Mouse (Mus musculus): ENCODE measurements around the gene Clcn6. TPM values are rescaled to one million over a fixed set of nuclear protein-coding genes. Genes with fewer than 3 reads are reported as not detected.

Gene Clcn6
- polyA plus RNA-seq, 1 experiment from 2014 or later = 4.9 TPM

DNA sequence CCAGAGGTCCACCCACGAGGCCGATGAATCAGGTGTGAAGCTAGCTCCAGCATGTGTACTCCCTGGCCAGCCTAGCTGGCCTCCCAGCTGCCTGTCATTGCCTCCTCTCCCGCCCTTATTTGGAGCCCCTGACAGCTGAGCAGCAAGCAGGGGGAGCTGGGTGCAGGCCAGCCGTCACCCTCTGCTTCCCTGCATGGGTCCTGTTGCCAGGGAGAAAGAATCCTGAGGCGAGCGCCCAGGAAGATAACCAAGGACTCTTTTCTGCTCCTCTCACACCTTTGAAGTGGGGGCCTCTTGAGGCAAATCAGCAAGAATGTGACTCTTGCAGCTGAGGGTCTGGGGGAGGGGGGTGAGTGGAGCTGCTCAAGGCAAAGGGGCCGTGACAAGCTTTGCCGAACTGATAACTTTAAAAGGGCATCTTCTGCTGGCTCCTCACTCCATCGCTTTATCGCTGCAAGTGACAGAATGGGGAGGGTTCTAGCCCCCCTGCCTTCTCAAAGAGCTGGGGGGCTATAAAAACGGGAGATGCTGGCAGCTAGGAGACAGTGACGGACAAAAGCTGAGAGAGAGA, 38.3 kb downstream of the Clcn6 start, which contains the start of gene Nppa:
Gene Nppa, plus strand, starts transcription at position 521 of the 571 bp plus-strand sequence.
- whole genome bisulfite sequencing = 35% methylated on average over 12 of the region's 12 CpGs
- Histone ChIP-seq H3K4me2 (replicated peaks) (no peak within 1 kb of the TSS), H3K27me3 (replicated peaks) (no peaks in the 10 kb centered on the region), H3K4me1 (replicated peaks) (no peaks in the 10 kb centered on the region), H3K4me3 (replicated peaks) (no peak within 1 kb of the TSS), H3K9ac (no peak within 1 kb of the TSS), H3K27ac (no peak within 1 kb of the TSS), H3K9me3 (no peaks in the 10 kb centered on the region), H3K36me3 (0 out of 2 replicates have a peak, but pooled peaks cover 5% of the 10 kb centered on the region)
- ATAC-seq = no peak

DNA sequence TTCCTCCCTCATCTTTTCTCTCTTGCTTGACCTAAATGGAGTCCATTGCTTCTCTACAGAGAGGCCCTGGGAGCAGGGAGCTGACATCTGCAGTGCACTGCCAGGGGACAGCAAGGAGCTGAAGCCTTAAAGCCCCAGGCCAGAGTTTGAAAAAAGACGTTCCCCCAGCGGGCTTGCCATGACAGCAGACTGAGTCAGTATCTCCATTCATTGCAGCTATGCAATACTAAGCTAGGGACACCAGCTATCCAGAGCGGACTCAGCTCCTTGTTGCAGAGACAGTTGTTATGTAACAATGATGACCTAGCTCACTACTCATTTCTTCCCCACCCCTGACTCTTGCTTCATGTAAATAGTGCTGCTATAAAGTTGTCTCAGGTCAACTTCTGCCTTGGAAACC, 43.3 kb downstream of the Clcn6 start:
- Histone ChIP-seq H3K9ac (no peak overlapping the region), H3K27me3 (replicated peaks) (no peaks in the 10 kb centered on the region), H3K4me3 (replicated peaks) (no peak overlapping the region), H3K36me3 (no peaks in the 10 kb centered on the region), H3K9me3 (no peaks in the 10 kb centered on the region), H3K4me1 (replicated peaks) (no peaks in the 10 kb centered on the region), H3K4me2 (replicated peaks) (no peak overlapping the region), H3K27ac (no peak overlapping the region)
- ATAC-seq = no peak
- 86% methylated on average over 3 of the region's 3 CpGs for WGBS

DNA sequence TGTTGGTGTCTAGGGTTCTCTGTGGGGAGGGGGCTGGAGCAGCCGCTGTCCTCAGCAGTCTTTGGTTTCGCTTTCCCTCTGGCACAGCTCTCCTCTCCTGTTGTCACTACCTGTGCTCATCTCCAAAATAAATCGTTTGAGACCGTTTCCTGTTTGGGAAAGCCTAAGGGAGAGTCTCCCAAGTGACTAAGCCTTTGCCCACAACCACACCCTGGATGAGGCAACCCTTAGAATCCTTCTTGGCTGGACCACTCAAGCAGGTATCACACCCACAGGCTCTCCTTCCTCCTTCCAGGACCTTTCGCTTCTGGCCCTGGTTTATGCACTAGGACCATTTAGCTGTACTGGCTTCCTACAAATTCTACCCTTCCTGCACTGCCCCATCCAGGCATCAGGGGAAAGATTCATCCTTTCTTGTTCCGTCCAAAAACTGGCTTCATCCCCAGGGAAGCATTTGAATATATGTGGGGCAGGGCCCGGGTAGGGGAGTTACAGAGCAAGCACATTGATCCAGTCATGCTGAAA, 45.0 kb downstream of the Clcn6 start:
- no peak overlapping the region for H3K27ac ChIP-seq
- 57% methylated on average over 7 of the region's 7 CpGs for WGBS
- no peak for ATAC-seq
- no peak overlapping the region for H3K4me2 ChIP-seq (replicated peaks)
- no peaks in the 10 kb centered on the region for H3K36me3 ChIP-seq
- H3K4me3 ChIP-seq (replicated peaks) = no peak overlapping the region
- H3K27me3 ChIP-seq (replicated peaks) = no peaks in the 10 kb centered on the region
- H3K9me3 ChIP-seq = no peaks in the 10 kb centered on the region
- no peak overlapping the region for H3K9ac ChIP-seq
- no peaks in the 10 kb centered on the region for H3K4me1 ChIP-seq (replicated peaks)

- H3K27ac ChIP-seq = no peak within 1 kb of the TSS
- H3K4me3 ChIP-seq (replicated peaks) = no peak within 1 kb of the TSS
- 26% methylated on average over 20 of the region's 20 CpGs for WGBS
- H3K4me2 ChIP-seq (replicated peaks) = peak within 1 kb of the TSS; percentile 39; the same call in 1 of the 2 replicates
- H3K36me3 ChIP-seq = no peaks in the 10 kb centered on the region
- H3K27me3 ChIP-seq (replicated peaks) = no peaks in the 10 kb centered on the region; the same call in 1 of the 2 replicates
- peak; percentile 75 for ATAC-seq
- no peak within 1 kb of the TSS for H3K9ac ChIP-seq
- no peaks in the 10 kb centered on the region for H3K9me3 ChIP-seq
- H3K4me1 ChIP-seq (replicated peaks) = no peaks in the 10 kb centered on the region
These were observed 53.2 kb downstream of the Clcn6 start, which contains the start of gene Nppb for GRCm38 (mm10) chr4:147985205-147986132. Gene Nppb (plus strand): TSS chr4:147985788.

- no peaks in the 10 kb centered on the region for H3K9me3 ChIP-seq
- ATAC-seq = no peak
- 79% methylated on average over 7 of the region's 7 CpGs for whole genome bisulfite sequencing
These were observed 59.2 kb downstream of the Clcn6 start for GRCm38 (mm10) chr4:147979441-147979860.

DNA sequence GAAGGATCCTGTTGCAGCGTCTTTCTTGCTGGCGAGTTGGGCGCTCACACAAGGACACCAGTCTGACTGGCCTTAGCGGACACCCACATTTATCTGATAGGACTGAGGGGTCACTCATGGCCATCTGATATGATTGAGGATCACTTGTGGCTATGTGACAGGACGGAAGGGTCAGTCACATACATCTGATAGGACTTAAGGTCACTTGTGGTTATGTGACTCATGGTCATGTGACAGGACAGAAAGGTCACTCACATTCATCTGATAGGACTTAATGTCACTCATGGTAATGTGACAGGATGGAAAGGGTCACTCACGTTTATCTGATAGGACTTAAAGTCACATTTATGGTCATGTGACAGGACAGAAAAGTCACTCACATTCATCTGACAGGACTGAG, 60.2 kb downstream of the Clcn6 start:
- Histone ChIP-seq H3K9me3 (no peaks in the 10 kb centered on the region), H3K27ac (no peak overlapping the region), H3K27me3 (replicated peaks) (no peaks in the 10 kb centered on the region), H3K36me3 (no peaks in the 10 kb centered on the region), H3K9ac (no peak overlapping the region), H3K4me1 (replicated peaks) (no peaks in the 10 kb centered on the region), H3K4me3 (replicated peaks) (no peak overlapping the region), H3K4me2 (replicated peaks) (no peak overlapping the region)
- WGBS = 88% methylated on average over 6 of the region's 6 CpGs
- no peak for ATAC-seq

More at GRCm38 (mm10) chr4:147979441-147979860, 59.2 kb downstream of the Clcn6 start:
- no peak overlapping the region for H3K27ac ChIP-seq
- H3K4me3 ChIP-seq (replicated peaks) = no peak overlapping the region
- H3K27me3 ChIP-seq (replicated peaks) = no peaks in the 10 kb centered on the region
- H3K36me3 ChIP-seq = no peaks in the 10 kb centered on the region
- no peaks in the 10 kb centered on the region for H3K4me1 ChIP-seq (replicated peaks)
- H3K9ac ChIP-seq = no peak overlapping the region
- H3K4me2 ChIP-seq (replicated peaks) = no peak overlapping the region

GRCm38 (mm10) chr4:147977726-147978125, 60.9 kb downstream of the Clcn6 start:
- no peaks in the 10 kb centered on the region for H3K27me3 ChIP-seq (replicated peaks)
- WGBS = 79% methylated on average over 4 of the region's 4 CpGs
- no peaks in the 10 kb centered on the region for H3K36me3 ChIP-seq
- H3K9me3 ChIP-seq = no peaks in the 10 kb centered on the region
- no peaks in the 10 kb centered on the region for H3K4me1 ChIP-seq (replicated peaks)
- no peak overlapping the region for H3K9ac ChIP-seq
- H3K4me2 ChIP-seq (replicated peaks) = no peak overlapping the region
- no peak overlapping the region for H3K27ac ChIP-seq
- no peak overlapping the region for H3K4me3 ChIP-seq (replicated peaks)
- no peak for ATAC-seq

GRCm38 (mm10) chr4:147976237-147976636, 62.4 kb downstream of the Clcn6 start:
- no peak overlapping the region for H3K4me3 ChIP-seq (replicated peaks)
- H3K4me1 ChIP-seq (replicated peaks) = no peaks in the 10 kb centered on the region
- H3K27me3 ChIP-seq (replicated peaks) = no peaks in the 10 kb centered on the region
- ATAC-seq = no peak
- no peaks in the 10 kb centered on the region for H3K9me3 ChIP-seq
- no peaks in the 10 kb centered on the region for H3K36me3 ChIP-seq
- no peak overlapping the region for H3K4me2 ChIP-seq (replicated peaks)
- H3K9ac ChIP-seq = no peak overlapping the region
- 64% methylated on average over 3 of the region's 3 CpGs for WGBS
- no peak overlapping the region for H3K27ac ChIP-seq

DNA sequence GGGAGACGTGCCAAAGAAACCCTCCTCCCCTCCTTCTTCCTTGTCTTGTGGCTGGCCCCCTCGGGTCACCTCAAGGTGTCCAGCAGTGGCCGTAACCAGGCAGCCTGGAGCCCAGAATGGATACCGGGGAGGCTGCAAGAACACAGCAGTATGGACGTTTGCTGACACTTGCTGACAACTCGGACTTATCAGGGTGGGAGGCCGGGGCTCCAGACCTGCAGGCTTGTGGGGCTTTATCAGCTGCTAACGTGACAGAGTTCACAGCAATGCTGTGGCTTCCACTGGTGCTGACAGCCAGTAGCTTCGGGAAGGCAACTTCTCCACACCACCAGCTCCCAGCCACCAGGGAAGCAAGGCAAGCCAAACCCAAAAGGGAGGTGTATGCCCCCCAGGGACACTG, 69.3 kb downstream of the Clcn6 start:
- H3K9ac ChIP-seq = no peak overlapping the region
- WGBS = 48% methylated on average over 9 of the region's 9 CpGs
- ATAC-seq = no peak
- H3K9me3 ChIP-seq = no peaks in the 10 kb centered on the region
- H3K27me3 ChIP-seq (replicated peaks) = no peaks in the 10 kb centered on the region
- no peak overlapping the region for H3K27ac ChIP-seq
- H3K4me2 ChIP-seq (replicated peaks) = no peak overlapping the region
- no peak overlapping the region for H3K4me3 ChIP-seq (replicated peaks)
- H3K36me3 ChIP-seq = no peaks in the 10 kb centered on the region
- H3K4me1 ChIP-seq (replicated peaks) = no peaks in the 10 kb centered on the region

DNA sequence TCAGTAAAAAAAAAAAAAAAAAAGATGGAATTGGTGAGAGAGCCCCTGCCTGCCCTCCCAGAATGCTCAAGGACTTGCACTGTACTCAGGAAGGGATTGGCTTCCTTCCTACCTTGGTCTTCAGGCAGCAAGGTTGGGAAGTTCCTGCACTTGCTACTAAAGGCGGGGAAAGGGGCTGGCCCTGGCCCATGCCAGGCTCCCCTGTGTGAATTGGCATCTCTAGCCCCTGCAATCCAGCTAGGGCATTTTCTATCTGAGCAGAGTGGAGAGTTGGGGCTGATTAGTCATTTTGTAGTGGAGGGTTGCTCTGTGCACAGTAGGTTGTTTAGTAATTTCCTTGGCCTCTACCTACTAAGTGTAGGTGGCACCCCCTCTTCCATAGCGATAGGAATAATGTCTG, 69.8 kb downstream of the Clcn6 start:
- 76% methylated on average over 2 of the region's 2 CpGs for WGBS
- H3K36me3 ChIP-seq = no peaks in the 10 kb centered on the region
- no peak for ATAC-seq
- no peak overlapping the region for H3K4me2 ChIP-seq (replicated peaks)
- no peaks in the 10 kb centered on the region for H3K9me3 ChIP-seq
- H3K9ac ChIP-seq = no peak overlapping the region
- H3K27ac ChIP-seq = no peak overlapping the region
- no peaks in the 10 kb centered on the region for H3K4me1 ChIP-seq (replicated peaks)
- H3K27me3 ChIP-seq (replicated peaks) = no peaks in the 10 kb centered on the region
- H3K4me3 ChIP-seq (replicated peaks) = no peak overlapping the region

- no peaks in the 10 kb centered on the region for H3K4me1 ChIP-seq (replicated peaks)
- no peak overlapping the region for H3K4me3 ChIP-seq (replicated peaks)
- no peak overlapping the region for H3K27ac ChIP-seq
- no peak for ATAC-seq
- H3K9ac ChIP-seq = no peak overlapping the region
- no peak overlapping the region for H3K4me2 ChIP-seq (replicated peaks)
- no peaks in the 10 kb centered on the region for H3K9me3 ChIP-seq
- WGBS = 60% methylated on average over 7 of the region's 7 CpGs
- H3K36me3 ChIP-seq = no peaks in the 10 kb centered on the region
- no peaks in the 10 kb centered on the region for H3K27me3 ChIP-seq (replicated peaks)
These were observed 72.9 kb downstream of the Clcn6 start for GRCm38 (mm10) chr4:147965712-147966111.

GRCm38 (mm10) chr4:147963623-147964022, 75.0 kb downstream of the Clcn6 start:
- H3K9ac ChIP-seq = no peak overlapping the region
- 85% methylated on average over 15 of the region's 15 CpGs for WGBS
- H3K9me3 ChIP-seq = no peaks in the 10 kb centered on the region
- no peak for ATAC-seq
- no peak overlapping the region for H3K27ac ChIP-seq
- H3K4me3 ChIP-seq (replicated peaks) = no peak overlapping the region
- no peaks in the 10 kb centered on the region for H3K36me3 ChIP-seq
- no peak overlapping the region for H3K4me2 ChIP-seq (replicated peaks)
- H3K4me1 ChIP-seq (replicated peaks) = no peaks in the 10 kb centered on the region
- H3K27me3 ChIP-seq (replicated peaks) = no peaks in the 10 kb centered on the region
